In the genomic region with DNA sequence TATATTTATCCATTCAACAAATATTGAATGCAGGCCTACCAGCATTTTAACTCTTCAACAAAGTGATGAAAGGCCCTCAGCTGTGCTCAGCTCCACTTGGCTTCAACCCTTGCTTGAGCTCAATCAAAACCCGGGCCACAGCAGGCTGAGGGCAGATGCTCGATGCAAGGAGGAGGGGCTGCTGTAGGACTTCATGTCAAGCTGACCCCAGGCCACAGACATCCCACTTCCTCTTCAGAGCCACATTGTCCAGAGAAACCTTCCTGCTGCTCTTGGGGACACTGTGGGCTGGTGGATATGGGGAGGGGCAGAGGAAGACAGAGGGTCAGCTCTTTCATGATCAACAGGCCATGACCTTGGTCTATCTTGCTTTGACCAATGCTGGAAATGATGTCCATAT, we compare ENCODE assay signal across 21 mouse cellular contexts.
DNase-seq lines count a peak whose midpoint lies in the region; ATAC-seq lines count a peak whose summit lies in the region.
"Had no signal": no experiment of that assay in that cellular context is flagged by ENCODE, and none has a peak within 500 bp of the region (broad histone marks: within the 10 kb centered on the region; RNA-seq: fewer than 3 reads in every experiment).

No protein-coding gene starts in this region.

- H3K9ac ChIP-seq in midbrain, embryonic 15.5 days, result no peak overlapping the region
- H3K9ac ChIP-seq: embryonic facial prominence, embryonic 13.5 days; embryonic facial prominence, embryonic 15.5 days; forebrain, embryonic 12.5 days had no signal

- peaks cover 24% of the 10 kb centered on the region for H3K4me1 ChIP-seq in embryonic facial prominence, embryonic 10.5 days
- peaks cover 4% of the 10 kb centered on the region for H3K4me1 ChIP-seq in midbrain, embryonic 15.5 days

- 49% methylated on average over 2 of the region's 2 CpGs for WGBS in embryonic facial prominence, embryonic 10.5 days
- WGBS in midbrain, embryonic 15.5 days, result 60% methylated on average over 2 of the region's 2 CpGs

- ATAC-seq in common myeloid progenitor, adult 5-6 weeks (replicated peaks; ENCODE audit: low read depth, poor library complexity, severe bottlenecking), result peak; percentile 36; the same call in 1 of the 2 replicates
- peak; percentile 50 for ATAC-seq in megakaryocyte progenitor cell, adult 5-6 weeks (replicated peaks; ENCODE audit: poor library complexity)
- ATAC-seq in midbrain, embryonic 15.5 days (replicated peaks), result no peak
- ATAC-seq: forebrain, embryonic 14.5 days; forebrain, embryonic 16.5 days had no signal

- no peak overlapping the region for H3K4me3 ChIP-seq in embryonic facial prominence, embryonic 10.5 days
- no peak overlapping the region for H3K4me3 ChIP-seq in midbrain, embryonic 15.5 days
- H3K4me3 ChIP-seq: embryonic facial prominence, embryonic 13.5 days; embryonic facial prominence, embryonic 15.5 days; erythroblast, embryonic 14.5 days; forebrain, embryonic 10.5 days; forebrain, embryonic 12.5 days had no signal

- peaks cover 5% of the 10 kb centered on the region for H3K27me3 ChIP-seq in embryonic facial prominence, embryonic 10.5 days (replicated peaks; ENCODE audit: low read depth, poor library complexity, severe bottlenecking)
- H3K27me3 ChIP-seq in midbrain, embryonic 15.5 days (replicated peaks), result no peaks in the 10 kb centered on the region
- H3K27me3 ChIP-seq: embryonic facial prominence, embryonic 13.5 days; embryonic facial prominence, embryonic 15.5 days had no signal

- H3K27ac ChIP-seq in embryonic facial prominence, embryonic 10.5 days (replicated peaks), result 0 out of 2 replicates have a peak overlapping the region, but pooled peaks have one; percentile 48
- H3K27ac ChIP-seq in midbrain, embryonic 15.5 days, result no peak overlapping the region
- H3K27ac ChIP-seq: embryonic facial prominence, embryonic 13.5 days; embryonic facial prominence, embryonic 15.5 days; forebrain, embryonic 10.5 days; forebrain, embryonic 12.5 days had no signal

- H3K36me3 ChIP-seq in embryonic facial prominence, embryonic 10.5 days (replicated peaks), result no peaks in the 10 kb centered on the region
- no peaks in the 10 kb centered on the region for H3K36me3 ChIP-seq in midbrain, embryonic 15.5 days (replicated peaks)
- H3K36me3 ChIP-seq: embryonic facial prominence, embryonic 13.5 days; embryonic facial prominence, embryonic 15.5 days; forebrain, embryonic 10.5 days; forebrain, embryonic 12.5 days had no signal

- no peak overlapping the region for H3K4me2 ChIP-seq in midbrain, embryonic 15.5 days
- H3K4me2 ChIP-seq: embryonic facial prominence, embryonic 13.5 days; embryonic facial prominence, embryonic 15.5 days; forebrain, embryonic 12.5 days had no signal

- no peak for DNase-seq in embryonic facial prominence, embryonic 10.5 days (ENCODE audit: low spot score)
- DNase-seq in layer of hippocampus, postnatal 25 days (ENCODE audit: extremely low spot score in 1 of 2, low spot score in 1 of 2), result no peak
- DNase-seq: adrenal gland, adult 2 months; adrenal gland, postnatal 10 days; adrenal gland, postnatal 25 days; cerebellum, adult 11 months; cerebellum, adult 18-20 months; cerebellum, adult 8-10 months; cerebellum, adult 9-11 months; cerebellum, postnatal 14 days; cerebellum, postnatal 36 days had no signal

- no peaks in the 10 kb centered on the region for H3K9me3 ChIP-seq in embryonic facial prominence, embryonic 10.5 days
- no peaks in the 10 kb centered on the region for H3K9me3 ChIP-seq in midbrain, embryonic 15.5 days
- H3K9me3 ChIP-seq: embryonic facial prominence, embryonic 13.5 days; embryonic facial prominence, embryonic 15.5 days; forebrain, embryonic 12.5 days had no signal
